Mouse (Mus musculus) forebrain, embryonic 14.5 days (tissue): ENCODE data around the gene Stambpl1. TPM values are rescaled to one million over a fixed set of nuclear protein-coding genes. Genes with fewer than 3 reads are reported as not detected.
"Not testable (repeated sequence)": the region's sequence is repeated elsewhere in the genome, so short reads cannot be mapped to it uniquely, and the experiment has no call there.

ENCODE experiments used
- ATAC-seq: fragments of 200-750 bp; cut with Nextera tagmentation; 2 replicates; pipeline ENCODE4 v1.8.0; 2017; ENCODE audit warnings: mild to moderate bottlenecking, moderate library complexity
- DNase-seq: peaks from one replicate; pipeline ENCODE4 v3.0.0-alpha.2; 2015; ENCODE audit warnings: low spot score
- H3K27ac ChIP-seq: fragments of 300-500 bp; sonication (generic); 2 replicates; pipeline ENCODE4 v1.5.1; 2014; ENCODE audit warnings: low read depth, mild to moderate bottlenecking, control low read depth, low read length, moderate library complexity
- H3K27me3 ChIP-seq: fragments of 300-500 bp; sonication (generic); replicated peaks from 2 replicates; pipeline ENCODE4 v1.6.1; 2014; ENCODE audit warnings: low read length, control low read depth, mixed read lengths; ENCODE audit not compliant: control insufficient read depth, insufficient read depth
- H3K36me3 ChIP-seq: fragments of 300-500 bp; sonication (generic); 2 replicates; pipeline ENCODE4 v1.6.1; 2014; ENCODE audit warnings: low read length, control low read depth; ENCODE audit not compliant: control insufficient read depth, insufficient read depth
- H3K4me1 ChIP-seq: fragments of 300-500 bp; sonication (generic); 2 replicates; pipeline ENCODE4 v1.6.1; 2014; ENCODE audit warnings: antibody characterized with exemption, low read length, control low read depth; ENCODE audit not compliant: control insufficient read depth, insufficient read depth
- H3K4me2 ChIP-seq: fragments of 300-500 bp; sonication (generic); 2 replicates; pipeline ENCODE4 v1.6.1; 2014; ENCODE audit warnings: mild to moderate bottlenecking, control low read depth, low read length
- H3K4me3 ChIP-seq: fragments of 300-500 bp; sonication (generic); 2 replicates; pipeline ENCODE4 v1.5.1; 2014; ENCODE audit warnings: low read depth, low read length, control low read depth
- H3K9ac ChIP-seq: fragments of 300-500 bp; sonication (generic); 2 replicates; pipeline ENCODE4 v1.6.1; 2014; ENCODE audit warnings: mild to moderate bottlenecking, low read length, control low read depth, moderate library complexity
- H3K9me3 ChIP-seq: fragments of 300-500 bp; sonication (generic); replicated peaks from 2 replicates; pipeline ENCODE4 v1.6.1; 2016; ENCODE audit warnings: low read length, control low read depth, mixed read lengths; ENCODE audit not compliant: control insufficient read depth
- WGBS: fragments of 180-500 bp; shearing (Covaris S2); extraction: QIAGEN DNeasy Blood & Tissue Kit; methylation state at CpG from one replicate; pipeline ENCODE4 v1.1.7; 2014; 5-methylcytosine and 5-hydroxymethylcytosine counted together
- polyA plus RNA-seq: library from polyadenylated mRNA; unstranded; fragments of >200 nt; fragmentation: Nextera tagmentation; extraction: Ambion mirVana; gene quantifications from 2 replicates; pipeline ENCODE4 v1.2.1, GENCODE M21; 2014

Stambpl1 gene
- polyA plus RNA-seq, 1 experiment from 2014 or later, result 5.6 TPM

DNA sequence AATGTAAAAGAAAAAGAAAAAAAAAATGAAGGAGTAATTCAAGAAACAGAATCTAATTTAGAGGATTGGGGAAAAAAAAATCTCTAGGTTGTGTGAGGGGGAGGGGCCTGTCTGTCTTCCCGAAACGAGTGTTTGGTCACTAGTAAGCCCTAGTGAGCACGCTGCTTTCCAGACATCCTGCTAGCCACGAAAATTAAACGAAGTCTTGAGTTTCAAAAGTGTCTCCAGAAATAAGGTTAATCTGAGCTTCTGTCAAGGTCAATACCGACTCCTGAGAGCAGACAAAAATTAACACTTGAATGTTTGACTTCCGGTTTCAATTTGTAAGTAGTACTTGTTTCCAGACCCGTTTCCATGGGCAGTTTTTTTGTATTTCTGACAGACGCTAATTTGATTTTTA lies 1.1 kb downstream of the Stambpl1 start:
- DNase-seq (peak; percentile 45), ATAC-seq (peak; percentile 38; the same call in 1 of the 2 replicates)
- H3K4me2 ChIP-seq, result peak overlapping the region; percentile 97
- H3K36me3 ChIP-seq, result no peaks in the 10 kb centered on the region
- no peaks in the 10 kb centered on the region for H3K9me3 ChIP-seq
- no peaks in the 10 kb centered on the region for H3K27me3 ChIP-seq
- H3K27ac ChIP-seq, result no peak overlapping the region
- H3K4me1 ChIP-seq, result peaks cover 3% of the 10 kb centered on the region; the same call in 1 of the 2 replicates
- peak overlapping the region; percentile 73; the same call in 1 of the 2 replicates for H3K9ac ChIP-seq
- H3K4me3 ChIP-seq, result peak overlapping the region; percentile 66
- 11% methylated on average over 9 of the region's 9 CpGs for WGBS

DNA sequence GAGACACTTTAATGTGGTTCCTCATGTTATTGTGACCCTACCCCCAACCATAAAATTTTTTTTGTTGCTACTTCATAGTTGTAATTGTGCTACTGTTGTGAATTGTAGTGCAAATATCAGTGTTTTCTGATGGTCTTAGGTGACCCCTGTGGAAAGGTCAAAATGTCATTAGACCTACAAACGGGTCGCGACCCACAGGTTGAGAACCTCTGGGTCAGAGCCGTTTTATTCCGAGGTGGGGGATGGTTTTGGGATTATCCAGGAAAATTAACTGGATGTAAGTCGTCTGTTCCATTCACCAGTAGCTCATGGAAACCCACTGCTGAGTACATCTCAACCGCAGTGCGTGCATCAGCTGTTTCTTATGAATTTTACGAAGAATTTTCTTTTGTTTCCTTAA lies 1.7 kb downstream of the Stambpl1 start:
- H3K4me2 ChIP-seq, result peak overlapping the region; percentile 97
- 0 out of 2 replicates have a peak overlapping the region, but pooled peaks have one; percentile 66 for H3K4me3 ChIP-seq
- DNase-seq (no peak), ATAC-seq (no peak)
- H3K36me3 ChIP-seq, result no peaks in the 10 kb centered on the region
- H3K9ac ChIP-seq, result no peak overlapping the region
- H3K27ac ChIP-seq, result no peak overlapping the region
- 65% methylated on average over 9 of the region's 9 CpGs for WGBS
- H3K9me3 ChIP-seq, result no peaks in the 10 kb centered on the region
- H3K27me3 ChIP-seq, result no peaks in the 10 kb centered on the region
- H3K4me1 ChIP-seq, result peaks cover 3% of the 10 kb centered on the region; the same call in 1 of the 2 replicates

DNA sequence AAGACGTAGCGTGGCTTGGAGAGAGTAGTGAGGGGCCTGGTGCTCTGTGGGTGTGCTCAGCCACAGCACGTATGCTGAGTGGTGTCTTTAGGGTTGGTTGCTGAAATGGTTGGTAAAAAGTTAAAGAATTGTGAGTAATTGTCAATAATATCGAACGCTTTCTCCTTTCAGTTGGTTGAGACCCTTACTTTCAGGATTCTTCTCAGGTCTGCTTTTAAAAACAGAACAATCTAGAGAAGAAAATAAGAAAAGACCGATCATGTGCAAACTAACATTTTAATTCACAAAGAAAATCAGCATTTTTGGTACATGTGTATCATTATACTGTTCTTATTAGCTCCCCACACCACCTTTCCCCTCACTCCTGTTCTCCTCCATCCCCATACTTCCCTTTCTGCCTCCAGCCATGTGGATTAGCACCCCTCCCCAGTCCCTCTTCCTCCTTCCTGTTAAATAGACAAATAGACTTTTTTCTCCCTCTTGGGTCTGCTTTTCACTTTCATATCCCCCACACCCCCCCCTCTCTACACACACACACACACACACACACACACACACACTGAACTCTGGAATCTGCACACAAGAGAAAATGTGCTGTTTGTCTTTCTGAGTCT lies 2.2 kb downstream of the Stambpl1 start:
- no peaks in the 10 kb centered on the region for H3K9me3 ChIP-seq
- H3K27ac ChIP-seq, result no peak overlapping the region
- peaks cover 3% of the 10 kb centered on the region; the same call in 1 of the 2 replicates for H3K4me1 ChIP-seq
- H3K36me3 ChIP-seq, result no peaks in the 10 kb centered on the region
- no peak overlapping the region for H3K9ac ChIP-seq
- no peak for DNase-seq
- no peak overlapping the region for H3K4me2 ChIP-seq
- no peak for ATAC-seq
- H3K4me3 ChIP-seq, result no peak overlapping the region
- no peaks in the 10 kb centered on the region for H3K27me3 ChIP-seq
- whole genome bisulfite sequencing, result 92% methylated on average over 6 of the region's 6 CpGs

DNA sequence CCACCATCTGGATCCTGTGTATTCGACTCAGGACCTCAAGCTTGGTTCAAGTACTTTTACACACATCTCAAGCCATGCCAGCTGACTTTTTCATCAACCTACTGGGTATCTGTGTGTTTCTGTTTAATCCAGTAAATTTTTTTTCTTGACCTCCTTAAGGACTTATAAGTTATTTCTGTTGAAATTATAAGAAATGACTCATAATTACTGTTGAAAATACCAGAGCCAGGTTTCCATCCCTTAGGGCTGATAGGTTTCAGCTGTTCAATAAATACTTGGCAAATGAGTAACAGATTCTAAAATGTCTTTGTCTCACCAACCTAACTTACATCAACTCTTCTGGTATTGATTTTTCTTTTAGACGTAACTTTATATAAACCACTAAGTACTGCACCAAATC lies 3.0 kb downstream of the Stambpl1 start:
- Histone ChIP-seq H3K27ac (no peak overlapping the region), H3K36me3 (no peaks in the 10 kb centered on the region), H3K27me3 (no peaks in the 10 kb centered on the region), H3K4me3 (no peak overlapping the region), H3K4me1 (peaks cover 3% of the 10 kb centered on the region; the same call in 1 of the 2 replicates), H3K9ac (no peak overlapping the region), H3K4me2 (no peak overlapping the region), H3K9me3 (no peaks in the 10 kb centered on the region)
- ATAC-seq (no peak), DNase-seq (no peak)
- 88% methylated on average over 2 of the region's 2 CpGs for WGBS

DNA sequence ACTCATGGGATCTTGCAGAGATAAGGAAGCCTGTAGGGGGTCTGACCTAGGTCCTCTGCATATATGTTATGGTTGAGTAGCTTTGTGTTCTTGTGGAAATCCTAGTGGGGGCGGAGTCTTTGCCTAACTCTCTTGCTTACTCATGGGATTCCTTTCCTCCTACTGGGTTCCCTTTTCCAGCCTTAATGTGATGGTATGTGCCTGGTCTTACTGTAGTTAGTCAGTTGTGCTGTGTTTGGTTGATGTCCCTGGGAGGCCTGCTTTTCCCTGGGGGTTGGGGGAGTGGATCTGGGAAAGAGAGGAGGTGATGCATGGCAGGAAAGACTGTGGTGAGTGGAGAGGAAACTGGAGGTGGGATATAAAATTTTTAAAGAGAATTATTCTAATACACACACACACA lies 6.0 kb downstream of the Stambpl1 start:
- Histone ChIP-seq H3K4me2 (no peak overlapping the region), H3K9me3 (no peaks in the 10 kb centered on the region), H3K27me3 (no peaks in the 10 kb centered on the region), H3K4me3 (no peak overlapping the region), H3K27ac (no peak overlapping the region), H3K4me1 (no peaks in the 10 kb centered on the region; the same call in 1 of the 2 replicates), H3K36me3 (no peaks in the 10 kb centered on the region), H3K9ac (no peak overlapping the region)
- DNase-seq, result no peak
- 100% methylated on average over 1 of the region's 1 CpGs for WGBS
- no peak for ATAC-seq

DNA sequence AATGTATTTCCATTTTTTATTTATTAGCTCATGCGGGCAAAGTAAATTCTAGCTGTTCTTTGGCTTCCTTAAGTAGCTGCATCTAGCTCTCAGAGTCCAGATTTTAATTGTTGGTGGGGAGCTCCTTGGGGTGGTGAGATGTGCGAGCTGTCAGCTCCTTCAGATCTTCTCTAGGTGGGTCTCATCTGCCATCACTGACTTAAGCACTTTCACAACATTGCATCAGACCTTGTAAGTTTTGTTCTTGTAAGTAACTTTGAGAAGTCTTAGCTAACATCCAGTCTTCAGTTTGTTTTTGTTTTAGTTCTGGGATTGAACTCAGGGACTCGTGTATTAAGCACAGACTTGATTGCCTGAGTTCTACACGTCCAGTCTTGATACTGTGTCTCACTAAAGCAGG lies 6.9 kb downstream of the Stambpl1 start:
- no peak overlapping the region for H3K9ac ChIP-seq
- no peaks in the 10 kb centered on the region for H3K9me3 ChIP-seq
- no peak overlapping the region for H3K4me3 ChIP-seq
- H3K4me1 ChIP-seq, result no peaks in the 10 kb centered on the region
- WGBS, result 85% methylated on average over 4 of the region's 4 CpGs
- ATAC-seq (no peak), DNase-seq (no peak)
- H3K4me2 ChIP-seq, result no peak overlapping the region
- no peak overlapping the region for H3K27ac ChIP-seq
- H3K27me3 ChIP-seq, result no peaks in the 10 kb centered on the region
- H3K36me3 ChIP-seq, result no peaks in the 10 kb centered on the region

DNA sequence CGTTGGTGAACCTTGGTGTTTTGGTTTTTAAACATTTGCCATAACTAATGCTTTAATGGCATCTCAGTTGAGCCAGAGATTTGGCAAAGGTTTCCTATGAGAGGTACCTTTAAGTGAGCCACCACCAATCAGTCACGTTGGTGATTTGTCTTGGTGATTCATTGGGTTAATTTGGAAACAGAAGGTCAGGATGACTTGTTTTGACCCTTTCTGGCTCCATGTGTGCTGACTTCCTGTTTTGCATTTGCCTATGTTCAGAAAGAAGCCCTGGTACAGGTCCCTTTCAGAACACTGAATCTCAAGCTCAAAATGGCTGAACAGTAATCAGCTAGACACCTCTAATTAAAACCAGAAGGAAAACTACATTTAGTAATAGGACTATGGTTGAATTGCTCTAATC lies 7.5 kb downstream of the Stambpl1 start:
- no peak overlapping the region for H3K27ac ChIP-seq
- no peaks in the 10 kb centered on the region for H3K9me3 ChIP-seq
- WGBS, result 82% methylated on average over 2 of the region's 2 CpGs

DNA sequence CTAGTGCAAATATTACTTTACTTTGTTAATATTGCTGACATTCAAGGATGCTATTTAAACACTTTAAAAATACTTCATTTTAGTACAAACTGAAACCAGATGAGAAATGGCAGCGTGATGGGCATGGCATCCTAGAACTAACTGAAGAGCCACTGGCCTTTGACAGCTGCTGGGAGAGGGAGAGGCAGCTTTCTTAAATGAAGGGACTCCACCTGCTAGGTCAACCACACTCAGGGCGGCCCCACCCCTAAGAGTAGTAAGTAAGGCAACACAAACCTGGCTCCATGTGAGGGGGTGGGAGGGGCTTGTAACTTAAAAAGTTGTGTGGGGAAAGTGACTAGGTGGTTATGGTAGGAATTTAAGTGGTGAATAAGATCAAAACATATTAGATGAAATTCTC lies 10.6 kb downstream of the Stambpl1 start:
- Histone ChIP-seq H3K4me2 (no peak overlapping the region), H3K9me3 (no peaks in the 10 kb centered on the region), H3K9ac (no peak overlapping the region), H3K36me3 (no peaks in the 10 kb centered on the region), H3K4me3 (no peak overlapping the region), H3K27ac (no peak overlapping the region), H3K4me1 (no peaks in the 10 kb centered on the region), H3K27me3 (no peaks in the 10 kb centered on the region)
- 83% methylated on average over 2 of the region's 2 CpGs for WGBS
- no peak for DNase-seq
- ATAC-seq, result no peak

More for the DNA sequence above, 7.5 kb downstream of the Stambpl1 start:
- ATAC-seq (no peak), DNase-seq (no peak)
- Histone ChIP-seq H3K4me2 (no peak overlapping the region), H3K27me3 (no peaks in the 10 kb centered on the region), H3K36me3 (no peaks in the 10 kb centered on the region), H3K9ac (no peak overlapping the region), H3K4me1 (no peaks in the 10 kb centered on the region), H3K4me3 (no peak overlapping the region)

DNA sequence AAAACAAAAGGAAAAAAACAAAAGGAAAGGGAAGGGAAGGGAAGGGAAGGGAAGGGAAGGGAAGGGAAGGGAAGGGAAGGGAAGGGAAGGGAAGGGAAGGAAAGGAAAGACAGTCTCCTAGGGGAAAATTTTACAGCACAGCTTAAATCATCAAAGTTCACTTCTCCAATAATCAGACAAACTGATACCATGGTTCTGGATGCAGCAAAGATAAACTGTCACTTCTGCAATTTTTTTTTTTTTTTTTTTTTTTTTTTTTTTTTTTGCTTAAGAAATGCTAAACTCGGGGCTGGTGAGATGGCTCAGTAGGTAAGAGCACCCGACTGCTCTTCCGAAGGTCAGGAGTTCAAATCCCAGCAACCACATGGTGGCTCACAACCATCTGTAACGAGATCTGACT lies 14.1 kb downstream of the Stambpl1 start:
- H3K9me3 ChIP-seq, H3K27me3 ChIP-seq, H3K36me3 ChIP-seq, DNase-seq, H3K4me3 ChIP-seq, H3K4me2 ChIP-seq, H3K4me1 ChIP-seq, ATAC-seq, H3K9ac ChIP-seq, H3K27ac ChIP-seq: not testable (repeated sequence)
- WGBS, result 88% methylated on average over 3 of the region's 4 CpGs
